Mouse (Mus musculus): Measurements from ENCODE around the gene Coq2.

Gene Coq2

DNA sequence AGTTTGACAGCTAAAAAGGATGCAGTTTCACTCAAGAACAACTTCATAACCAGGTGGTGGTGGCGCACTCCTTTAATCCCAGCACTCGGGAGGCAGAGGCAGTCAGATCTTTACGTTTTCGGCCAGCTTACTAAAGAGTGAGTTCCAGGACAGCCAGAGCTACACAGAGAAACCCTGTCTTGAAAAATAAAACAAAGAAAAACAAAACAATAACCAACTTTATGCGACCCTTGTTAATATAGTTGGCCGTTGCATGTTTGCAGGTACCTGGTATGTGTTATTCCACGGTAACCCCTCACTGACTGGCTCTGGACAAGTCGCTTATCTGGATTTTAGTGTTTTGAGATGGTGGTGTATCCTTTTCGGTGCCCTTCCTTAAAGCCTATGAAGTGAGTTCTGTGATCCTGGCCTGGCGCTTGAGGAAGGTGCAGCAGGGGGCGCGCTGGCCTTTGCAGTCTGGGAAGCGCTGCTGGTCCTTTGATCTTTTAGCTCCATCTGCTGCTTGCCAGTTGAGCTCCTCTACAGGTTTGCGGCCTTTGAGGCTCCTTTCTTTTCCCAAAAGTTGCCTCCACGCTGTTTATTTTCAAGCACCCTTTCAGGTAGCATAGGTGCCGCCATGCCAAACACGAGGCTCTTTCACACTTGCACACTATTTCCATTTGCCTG, at the start of gene Coq2:
Gene Coq2 (minus strand): TSS at position 430 of the 666 bp plus-strand sequence.
- in situ Hi-C loops (cut with MseI, MboI) = no loop called here

DNA sequence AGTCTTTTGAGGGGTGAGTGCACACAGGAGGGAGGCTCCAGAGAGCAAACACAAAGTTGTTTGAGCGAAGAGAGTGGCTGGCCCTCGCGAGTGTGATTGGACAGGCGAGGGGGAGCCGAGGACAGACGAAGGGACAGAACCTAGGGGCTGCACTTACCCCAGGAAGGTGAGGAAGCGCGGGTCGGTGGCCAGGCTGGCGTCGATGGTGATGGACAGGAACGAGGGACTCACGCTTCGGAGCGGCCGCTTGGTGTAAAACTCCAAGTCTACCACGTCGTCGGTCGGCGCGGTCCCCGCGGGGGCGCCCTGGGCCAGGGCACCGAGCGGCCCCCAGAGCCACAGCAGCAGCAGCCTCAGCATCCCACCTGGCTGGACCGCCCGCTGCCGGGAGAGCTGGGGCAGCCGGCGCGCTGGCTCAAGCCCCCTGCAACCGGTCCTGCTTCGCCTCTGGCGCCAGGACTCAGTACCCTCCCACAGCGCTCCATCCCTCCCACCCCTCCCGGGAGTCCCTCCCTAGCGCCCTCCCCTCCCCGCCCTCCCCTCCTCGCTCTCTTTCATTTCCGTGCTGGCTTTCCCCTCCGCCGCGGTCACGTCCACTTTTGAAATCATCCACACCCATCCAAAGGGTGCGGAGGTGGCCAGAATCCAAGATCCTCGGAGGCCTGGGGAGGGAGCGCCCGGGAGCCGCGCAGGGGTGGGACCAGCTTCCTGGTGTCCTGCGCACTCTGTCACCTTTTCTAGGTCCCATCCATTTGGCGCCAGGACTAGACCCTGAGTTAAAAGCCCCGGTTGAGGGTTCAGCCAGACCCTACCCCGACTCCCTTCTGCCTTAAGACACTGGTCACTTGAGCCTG, 44.5 kb upstream of the Coq2 start, which contains the start of gene Hpse:
Gene Hpse (minus strand): TSS at position 482 of the 854 bp plus-strand sequence.
- in situ Hi-C loops (cut with MseI, MboI) = no loop called here

- in situ Hi-C loops (cut with MseI, MboI) = no loop called here
These were observed 41.8 kb upstream of the Coq2 start for GRCm38 (mm10) chr5:100716762-100717161.

- in situ Hi-C loops (cut with MseI, MboI) = no loop called here
These were observed 36.3 kb upstream of the Coq2 start for GRCm38 (mm10) chr5:100711219-100711618.

DNA sequence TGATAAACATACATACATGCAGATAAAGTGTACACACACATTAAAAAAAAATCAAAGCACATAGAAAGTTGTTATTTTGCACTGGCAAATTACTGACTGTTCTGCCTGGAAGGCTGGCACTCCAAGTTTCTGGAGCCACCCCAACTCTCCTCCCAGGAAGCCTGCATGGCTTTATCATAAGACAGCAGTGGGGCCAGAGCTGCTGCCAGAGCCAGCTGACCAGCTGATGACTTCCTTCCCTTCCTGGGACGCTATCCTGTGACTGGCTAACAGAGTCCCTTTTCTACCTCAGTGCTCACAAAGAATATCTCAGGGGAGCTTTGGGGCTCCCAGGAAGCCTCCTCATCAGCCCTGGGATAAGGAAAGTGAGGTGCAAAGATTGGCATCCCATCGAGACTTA, 35.1 kb upstream of the Coq2 start:
- in situ Hi-C loops (cut with MseI, MboI) = no loop called here

GRCm38 (mm10) chr5:100709035-100709434, 34.1 kb upstream of the Coq2 start:
- in situ Hi-C loops (cut with MseI, MboI) = no loop called here

- in situ Hi-C loops (cut with MseI, MboI) = no loop called here
These were observed 31.7 kb upstream of the Coq2 start for GRCm38 (mm10) chr5:100706675-100707074.

- in situ Hi-C loops (cut with MseI, MboI) = no loop called here
These were observed 29.3 kb upstream of the Coq2 start for GRCm38 (mm10) chr5:100704272-100704671.

GRCm38 (mm10) chr5:100702325-100702724, 27.4 kb upstream of the Coq2 start:
- in situ Hi-C loops (cut with MseI, MboI) = no loop called here

DNA sequence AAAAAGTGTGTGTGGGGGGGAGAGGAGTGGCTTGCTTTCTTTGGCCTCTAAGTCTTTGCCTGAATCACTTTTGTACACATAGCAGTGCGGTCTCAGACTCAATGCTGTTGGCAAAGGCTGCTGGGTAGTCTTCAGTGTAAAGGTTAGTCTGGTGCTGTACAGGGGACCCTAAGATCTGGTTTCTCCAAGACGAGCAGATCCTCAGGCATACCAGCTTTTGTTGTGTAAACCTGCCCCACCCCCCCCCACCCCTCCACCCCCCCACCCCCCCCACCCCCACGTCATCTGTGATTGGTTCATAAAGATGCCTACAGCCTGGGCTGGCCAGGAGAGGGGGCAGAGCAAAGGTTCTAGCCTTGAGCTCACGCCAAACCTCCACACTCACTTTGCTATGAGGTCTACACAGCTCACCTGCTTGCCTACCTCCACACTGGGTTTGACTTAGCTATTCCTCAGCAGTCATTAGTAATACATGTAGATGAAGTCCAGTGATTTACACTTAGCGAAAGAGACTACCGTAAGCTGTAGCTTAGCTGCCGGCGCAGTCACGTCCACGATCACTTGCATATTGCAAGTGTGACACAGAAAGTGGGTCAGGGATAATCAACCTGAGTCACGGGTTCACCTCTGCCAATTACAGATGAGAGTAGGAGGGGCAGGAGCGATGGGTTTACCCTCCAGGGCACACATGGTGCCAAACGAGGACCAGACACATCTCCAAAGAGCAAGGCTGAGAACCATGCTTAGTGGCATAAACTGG, 26.1 kb upstream of the Coq2 start:
- in situ Hi-C loops (cut with MseI, MboI) = no loop called here

GRCm38 (mm10) chr5:100697886-100698285, 22.9 kb upstream of the Coq2 start:
- in situ Hi-C loops (cut with MseI, MboI) = loop anchor here in 1 of 2 experiments (10.0 kb wide), 1 partner anchor 217 kb away; no protein-coding TSS in a partner anchor

DNA sequence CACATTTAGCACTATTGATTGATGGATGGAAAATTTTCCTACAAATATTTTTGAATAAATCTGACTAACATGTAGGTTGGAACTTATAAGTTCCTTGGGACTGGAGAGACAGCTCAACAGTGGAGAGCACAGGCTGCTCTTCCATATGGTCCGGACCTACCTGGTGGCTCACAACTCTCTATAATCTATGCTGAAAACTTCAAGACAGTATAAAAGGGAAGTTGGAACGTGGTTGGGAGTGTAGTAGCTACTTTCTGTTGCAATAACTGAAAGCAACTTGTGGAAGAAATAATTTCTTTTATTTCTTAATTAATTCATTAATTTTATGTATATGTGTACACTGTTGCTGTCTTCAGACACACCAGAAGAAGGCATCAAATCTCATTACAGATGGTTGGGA, 22.5 kb upstream of the Coq2 start:
- in situ Hi-C loops (cut with MseI, MboI) = loop anchor here in 1 of 2 experiments (10.0 kb wide), 1 partner anchor 217 kb away; no protein-coding TSS in a partner anchor

DNA sequence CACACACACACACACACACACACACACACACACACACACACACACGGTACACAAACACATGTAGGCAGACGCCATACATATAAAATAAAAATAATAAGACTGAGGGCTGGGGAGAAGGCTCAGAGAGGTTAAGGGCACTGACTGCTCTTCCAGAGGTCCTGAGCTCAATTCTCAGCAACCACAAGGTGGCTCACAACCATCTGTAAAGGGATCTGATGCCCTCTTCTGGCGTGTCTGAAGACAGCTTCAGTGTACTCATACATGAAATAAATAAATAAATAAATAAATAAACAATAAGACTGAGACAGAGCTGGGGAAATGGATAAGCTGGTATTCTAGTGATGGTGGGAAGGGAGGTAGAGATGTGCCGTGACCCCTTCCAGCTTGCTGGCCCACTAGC, 10.7 kb upstream of the Coq2 start:
- in situ Hi-C loops (cut with MseI, MboI) = no loop called here

DNA sequence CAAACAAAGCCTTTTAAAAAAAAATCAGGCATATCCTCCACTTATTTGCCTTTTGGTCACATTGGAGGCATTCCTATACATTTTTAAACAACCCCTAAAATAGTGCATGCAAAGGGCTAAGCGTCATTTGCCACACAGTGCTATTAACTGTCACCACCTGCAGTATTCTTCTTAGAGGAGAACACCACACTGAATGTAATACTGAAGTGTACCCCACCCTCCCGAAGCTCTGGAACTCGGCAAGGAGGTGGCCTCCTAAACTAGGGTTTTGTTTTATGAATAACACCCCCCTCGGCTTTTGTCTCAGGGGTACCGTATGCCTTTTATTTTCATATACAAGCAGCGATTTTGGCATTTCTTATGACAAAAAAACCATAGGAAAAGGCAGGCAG, 5.6 kb upstream of the Coq2 start:
- in situ Hi-C loops (cut with MseI, MboI) = no loop called here

DNA sequence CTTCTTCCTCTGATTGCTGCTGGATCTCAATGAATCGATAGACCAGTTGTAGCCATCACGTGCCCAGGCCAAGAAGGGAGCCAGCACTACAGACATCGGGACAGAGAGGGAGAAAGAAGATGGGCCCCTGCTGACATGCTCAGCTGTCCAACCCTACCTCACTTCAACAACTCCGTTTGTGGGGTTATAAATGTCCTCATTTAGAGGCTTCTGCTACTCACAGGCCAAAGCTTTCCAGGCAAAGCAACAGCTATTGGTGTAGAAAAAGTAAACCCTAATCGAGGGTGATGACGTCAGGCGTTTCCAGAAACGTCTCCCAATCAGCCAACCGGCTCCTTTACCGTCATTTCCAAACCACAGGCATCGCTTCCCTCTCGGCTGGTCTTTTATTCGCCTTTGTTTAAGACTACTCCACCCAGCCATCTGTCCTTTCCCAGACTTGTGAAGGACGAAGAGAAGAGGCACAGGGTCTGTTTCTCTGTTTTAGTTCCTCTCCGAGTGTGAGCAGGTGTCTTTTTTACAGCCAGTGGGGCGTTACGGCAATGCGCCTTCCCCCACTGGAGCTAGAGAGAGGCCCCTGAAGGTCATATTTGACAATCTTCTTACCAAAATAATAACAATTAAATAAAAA, 5.1 kb upstream of the Coq2 start:
- in situ Hi-C loops (cut with MseI, MboI) = no loop called here

GRCm38 (mm10) chr5:100673745-100674486, 1.0 kb downstream of the Coq2 start:
- in situ Hi-C loops (cut with MseI, MboI) = no loop called here

- in situ Hi-C loops (cut with MseI, MboI) = no loop called here
These were observed 2.5 kb downstream of the Coq2 start for GRCm38 (mm10) chr5:100672403-100672802.

DNA sequence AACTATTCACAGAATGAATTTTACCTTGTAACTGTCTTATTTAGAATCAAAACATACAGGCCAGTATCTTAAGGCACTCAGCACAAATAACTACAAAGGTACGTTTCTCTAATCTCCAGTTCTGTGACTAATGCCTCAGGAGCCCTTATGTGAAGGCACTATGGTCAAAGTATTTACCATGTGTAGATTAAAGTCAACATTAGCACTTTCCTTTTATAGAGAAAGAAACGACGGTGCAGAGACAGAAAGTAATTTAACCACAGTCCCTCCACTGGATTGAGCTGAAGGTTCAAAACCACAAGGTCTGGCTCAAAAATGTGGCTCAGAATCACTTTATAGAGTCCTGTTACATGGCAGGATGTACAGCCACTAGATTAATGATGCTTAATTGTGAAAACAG, 3.0 kb downstream of the Coq2 start:
- in situ Hi-C loops (cut with MseI, MboI) = no loop called here

- in situ Hi-C loops (cut with MseI, MboI) = no loop called here
These were observed 3.5 kb downstream of the Coq2 start for GRCm38 (mm10) chr5:100671398-100671797.

GRCm38 (mm10) chr5:100666965-100667364, 8.0 kb downstream of the Coq2 start:
- in situ Hi-C loops (cut with MseI, MboI) = loop anchor here in 1 of 2 experiments (10.0 kb wide), 1 partner anchor 92 kb away; the partner anchor contains the start of gene Plac8

DNA sequence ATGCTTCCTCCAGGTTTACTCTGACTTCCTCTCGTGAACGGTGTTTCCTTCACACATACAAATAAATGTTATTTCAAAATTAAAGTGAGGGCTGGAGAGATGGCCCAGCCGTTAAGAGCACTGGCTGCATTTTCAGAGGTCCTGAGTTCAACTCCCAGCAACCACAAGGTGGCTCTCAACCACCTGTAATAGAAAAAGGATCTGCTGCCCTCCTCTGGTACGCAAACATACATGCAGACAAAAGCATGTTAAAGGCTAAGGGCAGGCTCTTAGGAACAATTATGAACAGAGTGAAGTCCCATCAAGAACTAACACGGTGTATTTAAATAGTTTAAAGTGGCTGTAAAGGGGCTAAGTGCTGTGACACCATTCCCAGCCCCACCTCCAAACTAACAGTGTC, 11.1 kb downstream of the Coq2 start:
- in situ Hi-C loops (cut with MseI, MboI) = loop anchor here (5.0 to 10.0 kb wide), 2 partner anchors 89 to 92 kb away; partner anchors contain the start of gene Plac8 (in 2 of the 2)

Data from mouse trophoblast stem cell (cell line).